Mouse (Mus musculus): ENCODE data around the gene Lmf2.

Lmf2 gene

DNA sequence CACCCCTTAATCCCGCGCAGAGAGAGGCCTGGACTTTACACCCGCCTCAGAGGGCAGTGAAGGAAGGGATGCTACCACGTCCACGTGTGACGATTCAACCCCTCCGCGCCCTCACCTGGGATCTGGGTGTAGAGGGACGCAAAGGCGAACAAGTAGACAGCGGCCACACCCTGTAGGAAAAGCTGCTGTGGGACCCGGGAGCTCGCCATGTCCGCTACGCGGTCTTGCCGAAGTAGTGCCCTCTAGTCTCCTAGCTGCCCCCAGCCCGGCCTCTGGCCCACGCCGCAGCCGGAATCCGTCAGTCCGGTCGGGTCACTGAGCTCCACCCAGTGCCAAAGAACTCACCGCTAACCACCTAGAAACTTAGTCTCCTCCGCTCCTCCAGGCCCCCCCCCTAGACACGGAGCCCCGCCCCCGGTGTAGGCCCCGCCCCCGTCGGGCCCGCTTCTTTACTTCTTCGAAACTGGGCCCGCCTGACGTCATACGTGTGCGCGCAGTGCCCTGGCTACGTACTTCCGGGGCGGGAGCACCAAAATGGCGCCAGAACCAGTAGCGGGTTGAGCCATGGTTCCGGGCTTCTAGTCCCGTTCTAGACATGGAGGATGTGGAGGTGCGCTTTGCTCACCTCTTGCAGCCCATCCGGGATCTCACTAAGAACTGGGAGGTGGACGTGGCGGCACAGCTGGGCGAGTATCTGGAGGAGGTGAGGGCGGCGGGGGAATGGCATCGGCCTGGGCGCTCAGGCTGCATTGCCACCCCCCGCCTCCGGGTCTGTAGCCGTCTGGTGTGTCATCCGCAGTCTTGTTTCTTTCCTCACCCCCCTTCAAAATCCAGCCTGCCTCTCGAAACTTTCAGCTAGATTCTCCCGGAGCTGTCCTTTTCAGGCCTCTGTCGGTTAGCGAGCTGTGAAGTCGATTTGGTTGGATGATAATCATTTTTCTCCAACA lies at the start of gene Lmf2, which contains the start of gene Ncaph2:
Gene Lmf2 (minus strand): TSS at position 419 of the 947 bp plus-strand sequence.
Gene Ncaph2 (plus strand): TSS at position 479 of the 947 bp plus-strand sequence.
- peak; percentile 95 for DNase-seq

DNA sequence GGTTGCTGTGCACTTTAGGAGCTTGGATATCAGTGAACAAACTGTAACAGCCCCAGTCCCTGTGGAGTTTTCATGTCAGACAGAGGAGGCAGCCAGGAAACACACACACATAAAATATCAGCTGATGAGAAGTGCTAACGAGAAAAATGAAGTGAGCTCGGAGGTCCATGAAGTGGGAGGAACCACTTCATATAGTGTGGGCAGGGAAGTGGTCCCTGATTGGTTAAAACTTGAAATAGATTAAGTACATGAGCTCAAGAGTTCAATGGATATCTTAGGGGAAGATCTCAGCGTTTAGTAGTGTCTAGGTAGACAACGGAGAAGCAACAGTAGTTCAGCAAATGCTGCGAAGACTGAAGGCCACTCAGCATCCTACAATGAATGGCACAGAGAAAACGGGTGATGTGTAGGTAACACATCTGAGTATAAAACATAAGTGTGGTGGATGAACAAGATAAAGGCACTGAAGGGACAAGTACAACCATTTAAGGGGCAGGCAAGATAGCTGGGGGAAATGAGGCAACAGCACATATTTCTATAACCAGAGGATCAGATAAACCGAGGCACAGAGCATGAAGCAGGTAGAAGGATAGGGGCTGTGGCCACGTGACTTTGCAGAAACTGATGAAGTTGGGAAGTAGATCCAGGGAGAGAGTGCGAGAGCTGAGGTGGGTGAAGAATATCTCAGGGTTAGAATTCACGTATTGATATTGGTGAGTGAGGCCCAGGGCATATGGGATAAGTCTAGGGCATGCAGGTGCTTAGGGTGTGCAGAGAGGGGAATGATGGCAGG lies 49.6 kb upstream of the Lmf2 start:
- no peak for DNase-seq

DNA sequence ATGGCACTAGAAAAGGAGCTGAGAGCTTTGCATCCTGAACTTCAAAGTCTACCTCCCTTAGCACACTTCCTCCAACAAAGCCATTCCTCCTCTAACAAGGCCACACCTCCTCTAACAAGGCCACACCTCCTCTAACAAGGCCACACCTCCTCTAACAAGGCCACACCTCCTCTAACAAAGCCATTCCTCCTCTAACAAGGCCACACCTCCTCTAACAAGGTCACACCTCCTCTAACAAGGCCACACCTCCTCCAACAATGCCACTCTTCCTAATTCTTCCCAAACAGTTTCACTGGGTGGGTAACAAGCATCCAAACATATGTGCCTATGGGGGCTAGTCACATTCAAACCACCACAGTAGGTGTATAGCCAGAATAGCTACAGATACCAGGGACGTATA lies 47.0 kb upstream of the Lmf2 start:
- no peak for DNase-seq

DNA sequence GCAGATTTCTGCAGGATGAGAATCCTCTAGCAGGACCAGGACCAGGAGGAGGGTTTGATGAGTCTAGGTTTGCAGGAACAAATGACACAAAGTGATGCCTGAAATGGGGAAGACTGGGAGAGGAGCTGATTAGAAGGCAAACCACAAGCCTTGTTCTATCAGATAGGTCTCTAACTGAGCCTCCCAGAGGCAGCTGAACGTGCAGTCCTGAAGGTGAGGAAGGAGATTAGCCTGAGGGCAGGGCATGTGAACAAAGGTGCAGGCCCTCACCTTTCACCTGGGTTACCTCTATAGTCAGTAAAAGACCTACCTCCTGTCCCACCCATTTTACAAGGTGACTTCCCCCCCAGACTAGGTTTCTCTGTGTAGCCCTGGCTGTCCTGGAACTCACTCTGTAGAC lies 44.3 kb upstream of the Lmf2 start:
- DNase-seq, result no peak

DNA sequence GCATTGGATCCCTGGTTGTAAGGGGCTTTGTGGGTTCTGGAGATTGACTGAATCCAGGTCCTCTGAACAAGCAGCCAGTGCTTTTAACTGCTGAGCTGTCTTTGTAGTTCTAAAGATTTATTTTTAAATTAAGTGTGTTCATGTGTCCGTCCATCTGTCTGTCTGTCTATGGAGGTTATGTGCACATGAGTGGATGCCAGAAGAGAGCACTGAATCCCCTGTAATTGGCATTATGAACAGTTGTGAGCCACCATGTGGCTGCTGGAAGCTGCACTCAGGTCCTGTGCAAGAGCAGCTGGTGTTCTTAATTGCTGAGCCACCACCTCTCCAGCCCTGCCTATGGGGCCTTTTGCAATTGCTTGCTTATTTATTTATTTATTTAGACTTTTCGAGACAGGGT lies 42.7 kb upstream of the Lmf2 start:
- no peak for DNase-seq

DNA sequence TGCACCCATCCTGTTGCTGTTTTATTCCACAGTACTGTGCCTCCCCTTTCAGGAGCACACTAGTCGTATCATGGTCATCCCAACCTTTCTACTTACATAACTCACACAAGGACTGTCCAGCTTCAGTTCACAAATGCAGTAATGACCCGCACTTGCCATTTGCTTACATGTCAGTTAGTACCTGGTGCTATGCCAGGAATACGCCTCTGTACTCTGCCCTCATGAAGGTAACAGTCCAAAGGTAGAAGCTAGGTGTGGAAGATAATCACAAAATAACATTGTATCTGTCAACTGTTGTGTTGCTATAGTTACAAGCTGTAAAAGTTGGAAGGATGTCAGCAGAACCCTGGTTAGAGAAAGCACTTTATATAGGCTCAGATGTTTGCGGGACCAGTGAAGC lies 41.4 kb upstream of the Lmf2 start:
- DNase-seq, result no peak

DNA sequence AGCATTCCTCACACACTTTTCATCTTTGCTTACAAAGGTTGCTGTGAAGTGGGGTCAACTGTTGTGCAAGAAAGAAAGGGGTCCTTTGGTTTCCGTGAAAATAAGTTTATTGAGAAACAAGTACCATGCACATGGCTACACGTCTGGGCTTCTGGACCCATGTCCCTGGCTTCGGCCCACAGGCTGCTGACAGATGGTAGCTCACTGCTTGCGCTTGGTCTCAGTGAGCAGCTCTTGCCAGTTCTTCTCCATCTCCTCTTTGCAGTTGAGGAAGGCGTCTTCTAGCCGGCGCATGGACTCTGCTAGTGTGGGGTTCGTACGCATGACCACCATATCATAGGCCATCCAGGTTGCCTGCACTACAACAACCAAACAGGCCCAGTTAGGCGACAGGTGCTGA lies 34.6 kb upstream of the Lmf2 start:
- DNase-seq, result peak; percentile 50 to 60

DNA sequence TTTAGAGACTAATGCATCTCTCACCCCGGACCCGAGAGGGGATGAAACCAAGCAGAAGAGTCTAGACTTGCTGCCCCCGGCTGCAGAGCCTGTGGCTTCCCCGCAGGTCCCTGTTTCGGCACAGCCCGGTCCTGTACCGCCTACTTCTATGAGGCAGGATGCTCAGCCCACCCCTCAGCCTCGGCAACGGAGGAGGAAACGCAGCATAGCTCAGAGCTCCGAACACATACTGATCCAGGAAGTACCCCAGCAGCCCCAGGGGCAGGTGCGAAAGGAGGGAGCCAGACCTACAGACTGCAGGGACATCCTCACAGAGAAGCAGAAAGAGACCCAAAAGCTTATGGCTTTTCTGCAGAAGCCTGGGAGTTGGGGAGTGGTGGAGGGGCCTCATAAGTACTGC lies 31.7 kb upstream of the Lmf2 start:
- no peak for DNase-seq

DNA sequence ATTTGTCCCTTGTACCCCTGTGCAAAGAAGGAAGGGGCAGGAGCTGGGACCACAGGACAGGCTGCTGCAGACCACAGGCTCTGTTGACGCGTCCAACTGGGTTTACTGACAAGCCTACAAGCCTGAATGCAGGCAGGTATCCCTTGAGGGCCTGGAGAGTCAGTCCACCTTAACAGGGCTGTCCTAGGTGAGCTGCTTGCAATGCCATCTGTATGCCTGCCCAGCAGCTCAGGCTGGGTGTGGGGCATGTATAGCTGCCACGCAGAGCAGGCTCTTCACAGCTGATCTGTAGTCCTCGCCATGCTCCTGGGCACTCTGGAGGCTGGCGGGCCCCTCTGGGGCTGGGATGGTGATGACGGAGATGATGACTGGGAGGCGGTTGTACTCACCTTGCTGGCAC lies 29.2 kb upstream of the Lmf2 start, which contains the start of gene Klhdc7b:
Gene Klhdc7b (plus strand): TSS at position 301 of the 400 bp plus-strand sequence.
- no peak for DNase-seq

DNA sequence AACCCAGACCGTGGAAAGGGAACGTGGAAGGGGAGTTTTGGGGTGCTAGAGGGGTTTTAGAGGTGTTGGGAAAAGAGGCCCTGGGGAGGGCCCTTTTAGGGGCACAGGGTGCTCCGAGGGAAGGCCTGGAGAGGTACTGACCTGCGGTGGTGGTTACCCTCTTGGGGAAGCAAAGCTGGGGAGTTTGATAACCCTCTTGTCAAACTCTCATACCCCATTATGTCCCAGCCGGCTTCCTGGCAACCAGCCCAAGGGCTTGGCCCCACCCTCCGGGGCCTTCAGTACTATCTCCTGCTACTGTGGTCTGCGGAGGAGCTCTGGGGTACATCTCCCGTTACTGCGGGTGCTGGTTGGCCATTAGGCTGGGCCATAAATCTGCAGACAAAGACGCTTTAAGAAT lies 24.0 kb upstream of the Lmf2 start:
- peak; percentile 60 to 69 for DNase-seq

DNA sequence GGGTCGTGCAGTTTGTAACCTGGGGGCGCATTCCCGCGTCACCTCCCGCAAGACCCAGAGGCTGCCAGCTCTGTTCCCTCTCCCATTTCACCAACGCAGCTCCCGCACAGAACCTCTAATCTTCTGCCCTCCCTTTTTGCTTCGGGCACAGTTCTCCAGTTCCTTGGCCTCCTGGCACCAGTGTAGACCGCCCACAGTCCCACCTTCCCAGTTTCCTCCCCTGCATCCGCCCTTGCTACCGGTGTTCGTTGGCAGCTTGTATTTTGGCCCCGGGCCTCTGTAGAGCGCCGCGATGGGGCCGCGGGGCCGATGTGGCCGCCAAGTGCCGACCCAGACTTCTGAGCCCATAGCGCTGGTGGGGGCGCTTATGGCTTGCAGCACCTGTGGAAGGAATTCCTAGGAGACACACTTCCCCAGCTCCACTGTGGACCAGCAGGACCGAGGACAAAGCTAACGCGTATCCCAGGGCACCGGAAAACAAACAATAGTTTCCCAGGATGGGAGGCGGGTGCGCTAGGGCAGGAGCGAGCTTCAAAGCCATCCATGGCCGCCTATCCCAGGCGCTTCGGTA lies 23.5 kb upstream of the Lmf2 start, which contains the start of gene Odf3b:
Gene Odf3b (minus strand): TSS at position 452 of the 571 bp plus-strand sequence.
- peak; percentile 84 to 88 for DNase-seq

DNA sequence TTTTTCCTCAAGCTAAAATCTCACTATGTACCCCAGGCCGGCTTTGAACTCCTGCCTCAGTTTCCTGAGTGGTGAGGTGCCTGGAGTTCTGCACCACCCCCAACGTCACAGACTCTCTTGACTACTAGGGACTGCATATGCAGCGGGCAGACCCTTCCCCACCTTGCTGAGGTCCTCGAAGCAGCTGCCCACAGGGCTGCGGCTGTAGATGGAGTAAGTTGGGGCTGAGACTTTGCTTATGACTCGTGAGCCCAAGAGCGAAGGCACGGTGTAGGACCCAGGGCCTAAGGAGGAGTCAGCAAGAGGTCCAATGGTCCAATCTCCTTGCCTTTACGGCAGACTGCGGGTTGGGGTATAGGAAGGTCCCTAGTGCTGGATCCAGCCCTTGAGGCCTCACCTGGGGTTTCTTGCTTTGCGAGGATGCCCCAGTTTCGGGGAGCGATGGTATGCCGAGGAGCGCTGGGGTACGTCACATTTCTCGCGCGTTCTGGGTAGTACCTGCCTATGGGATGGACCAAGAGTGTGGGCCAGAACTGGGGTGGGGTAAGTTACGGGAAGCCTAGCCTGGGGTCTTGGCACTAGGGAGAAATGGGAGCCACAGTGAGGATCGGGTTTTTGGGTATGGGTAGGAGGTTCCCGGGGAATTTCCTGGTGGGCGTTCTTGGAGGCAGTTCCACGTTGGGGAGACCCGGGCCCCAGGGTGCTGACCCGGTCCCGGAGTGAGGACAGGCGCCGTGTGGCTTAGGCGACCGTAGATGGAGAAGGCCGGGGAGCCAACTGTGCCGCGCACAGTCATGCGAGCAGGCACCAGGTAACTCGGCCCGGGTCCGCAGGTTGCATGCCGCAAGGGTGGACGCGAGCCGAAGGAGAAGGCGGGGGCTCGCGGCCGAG lies 22.7 kb upstream of the Lmf2 start:
- DNase-seq, result peak in 1 of 2 experiments; percentile 50

DNA sequence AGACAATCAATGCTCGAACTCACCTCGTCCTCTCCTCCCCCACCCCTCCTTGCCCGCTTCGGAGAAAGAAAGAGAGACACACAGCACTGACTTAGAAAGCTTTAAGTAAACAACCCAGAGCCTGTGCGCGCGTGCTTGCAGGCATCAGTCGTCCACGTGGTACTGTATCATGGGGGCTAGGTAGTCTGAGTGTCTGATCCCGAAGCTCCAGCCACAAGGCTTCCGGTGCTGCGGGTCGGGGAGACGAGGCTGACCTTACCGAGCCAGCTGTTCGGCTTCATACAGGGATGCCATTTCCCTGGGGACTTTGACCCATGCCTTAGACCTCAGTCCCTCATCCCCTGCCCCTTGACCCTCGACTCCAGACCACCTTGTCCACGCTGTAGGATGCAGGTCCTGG lies 21.9 kb upstream of the Lmf2 start:
- DNase-seq, result peak in 1 of 2 experiments; percentile 11

DNA sequence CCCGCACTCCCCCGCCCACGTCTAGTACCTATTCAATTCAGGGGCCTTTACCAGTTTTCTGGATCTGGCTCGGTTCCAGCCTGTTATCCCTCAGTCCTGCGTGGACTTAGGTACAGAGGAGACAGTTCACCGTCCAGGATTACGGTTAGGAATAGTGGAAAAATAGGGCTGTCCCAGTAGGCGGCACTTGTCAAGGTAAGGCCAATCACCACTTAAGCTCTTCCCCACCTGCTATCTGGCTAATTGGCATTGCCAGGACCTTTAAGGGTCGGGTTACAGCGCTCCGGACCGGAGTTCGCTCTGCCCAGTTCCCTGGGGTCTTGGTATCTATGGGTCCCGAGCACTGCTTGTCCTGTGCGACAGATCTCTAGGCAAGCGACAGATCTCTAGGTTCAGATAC lies 21.5 kb upstream of the Lmf2 start, which contains the start of gene Tymp:
Gene Tymp (minus strand): TSS at position 83 of the 400 bp plus-strand sequence.
- DNase-seq, result peak in 1 of 2 experiments; percentile 8

DNA sequence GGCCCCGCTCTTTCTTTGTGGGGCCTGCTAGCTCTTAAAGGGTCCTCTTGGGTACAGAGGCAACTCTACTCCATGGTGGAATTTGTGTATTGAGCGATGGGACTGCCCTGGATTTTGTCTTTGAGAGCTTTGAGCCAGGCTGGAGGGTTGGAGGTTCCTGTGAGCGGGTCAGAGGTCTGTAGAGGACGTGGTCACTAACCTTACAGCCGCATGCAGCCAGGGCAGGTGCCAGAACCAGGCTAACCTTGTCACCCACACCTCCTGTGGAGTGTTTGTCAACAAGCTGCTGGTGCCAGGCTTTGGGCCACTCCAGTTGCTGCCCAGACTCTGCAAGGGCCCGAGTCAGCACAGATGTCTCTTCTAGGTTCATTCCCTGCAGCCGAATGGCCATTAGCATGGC lies 20.6 kb upstream of the Lmf2 start:
- peak in 1 of 2 experiments; percentile 14 for DNase-seq

DNA sequence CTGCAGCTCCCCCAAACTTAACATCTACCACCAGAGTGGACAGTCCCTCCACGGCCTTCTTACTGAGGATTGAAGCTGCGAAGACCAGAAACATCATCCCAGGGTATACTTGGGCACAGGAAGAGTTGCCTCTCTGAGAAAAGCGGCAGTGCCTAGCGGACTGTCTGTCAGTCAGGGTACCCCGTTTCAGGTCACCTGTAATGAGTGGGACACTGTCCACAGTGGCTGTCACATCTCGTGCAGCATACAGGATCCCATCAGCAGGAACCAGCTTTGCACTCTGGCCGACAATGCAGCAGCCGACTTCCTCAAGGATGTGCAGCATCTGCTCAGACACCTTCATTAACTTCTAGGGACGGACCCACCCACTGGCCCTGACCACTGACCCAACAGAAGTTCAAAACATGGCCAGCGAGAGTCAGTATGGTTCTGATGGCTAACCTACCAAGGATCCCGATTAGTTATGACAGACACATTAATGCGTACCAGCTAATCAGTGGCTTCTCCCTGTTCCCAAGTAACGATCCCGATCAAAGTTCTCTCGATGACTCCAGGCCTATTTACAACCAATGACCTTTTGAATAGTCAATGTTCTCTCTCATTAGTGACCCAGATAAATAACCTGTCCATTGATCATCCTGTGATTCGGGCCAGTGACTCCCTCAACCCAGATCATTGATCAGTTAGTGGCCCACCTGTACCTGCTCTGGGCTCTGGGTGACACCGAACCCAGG lies 19.5 kb upstream of the Lmf2 start:
- DNase-seq, result peak in 1 of 2 experiments; percentile 14

DNA sequence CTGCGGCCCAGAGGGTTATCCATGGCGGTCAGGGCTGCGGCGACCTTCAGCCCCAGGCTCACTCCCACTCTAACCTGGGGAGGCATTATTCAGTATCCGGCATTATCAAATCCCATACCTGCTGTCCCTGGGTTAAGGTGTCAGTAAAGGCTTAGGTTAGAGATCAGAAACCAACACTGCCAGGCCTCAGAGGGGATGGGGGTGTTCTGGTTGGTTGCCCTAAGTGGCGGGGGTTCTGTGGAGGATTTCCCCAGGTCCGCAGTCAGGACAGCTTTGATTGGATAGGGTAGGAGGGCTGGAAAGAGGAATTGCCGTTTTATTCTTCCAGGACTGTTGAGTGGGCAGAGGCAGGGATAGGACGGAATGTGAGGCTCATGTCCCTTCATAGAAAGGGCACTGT lies 18.9 kb upstream of the Lmf2 start:
- peak in 1 of 2 experiments; percentile 5 for DNase-seq

DNA sequence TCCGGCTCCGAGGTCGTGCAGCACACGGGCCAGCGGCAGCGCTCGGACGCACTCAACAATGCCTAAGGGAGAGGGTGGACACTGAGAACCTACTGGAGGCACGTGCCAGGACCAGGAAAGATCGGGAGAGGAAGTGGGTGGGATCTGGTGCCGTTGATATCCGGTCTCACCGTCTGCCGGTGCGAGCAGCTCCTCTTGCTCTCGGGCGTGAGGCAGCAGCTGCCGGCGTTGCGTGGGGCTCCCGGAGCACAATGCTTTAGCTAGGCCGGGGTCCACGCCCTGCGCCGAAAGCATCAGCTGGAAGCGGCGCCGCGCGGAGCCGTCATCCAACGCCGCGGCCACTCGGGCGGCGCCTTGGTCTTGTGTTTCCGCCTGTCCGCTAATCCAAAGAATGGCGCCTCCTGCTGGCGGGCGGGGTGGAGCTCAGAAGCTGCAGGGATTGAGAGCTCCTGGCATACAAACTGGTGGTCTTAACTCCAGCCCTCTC lies 18.3 kb upstream of the Lmf2 start, which contains the start of gene Sco2:
Gene Sco2 (minus strand): TSS at position 85 of the 487 bp plus-strand sequence.
- peak; percentile 96 to 98 for DNase-seq

DNA sequence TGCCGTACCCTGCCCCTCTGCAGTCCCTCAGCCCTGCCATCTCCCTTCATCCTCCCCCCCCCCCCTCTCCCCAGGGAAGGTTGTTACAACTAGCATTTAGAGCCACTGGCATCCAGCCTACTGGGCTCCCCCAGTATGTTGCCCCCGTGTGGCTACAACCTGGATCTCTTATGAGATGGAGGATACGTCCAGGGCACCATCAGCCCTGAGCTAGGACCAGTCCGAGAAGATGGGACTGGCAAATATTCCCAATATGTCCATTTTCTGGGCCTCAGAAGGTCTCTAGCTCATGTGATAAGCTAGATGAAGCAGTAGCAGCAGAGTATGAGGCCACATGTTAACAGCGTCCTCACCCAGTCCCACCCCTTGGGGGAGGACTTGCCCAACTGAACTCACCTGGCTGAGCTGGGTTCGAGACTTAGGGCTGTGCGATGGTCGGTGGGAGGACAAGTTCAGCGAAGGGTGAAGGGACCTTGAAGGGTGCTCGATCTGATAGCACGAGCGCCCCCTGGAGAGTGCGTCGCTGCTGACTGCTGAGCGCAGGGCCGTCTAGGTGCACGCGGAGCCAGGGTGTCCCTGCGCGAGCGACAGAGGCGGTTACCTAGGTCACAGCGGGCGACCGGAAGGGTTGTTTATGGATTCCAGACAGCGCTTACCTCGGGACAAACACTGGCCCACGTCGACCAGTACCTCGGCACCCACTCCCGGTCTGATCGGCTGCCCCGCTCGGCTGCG lies 17.7 kb upstream of the Lmf2 start:
- DNase-seq, result peak; percentile 79 to 83

DNA sequence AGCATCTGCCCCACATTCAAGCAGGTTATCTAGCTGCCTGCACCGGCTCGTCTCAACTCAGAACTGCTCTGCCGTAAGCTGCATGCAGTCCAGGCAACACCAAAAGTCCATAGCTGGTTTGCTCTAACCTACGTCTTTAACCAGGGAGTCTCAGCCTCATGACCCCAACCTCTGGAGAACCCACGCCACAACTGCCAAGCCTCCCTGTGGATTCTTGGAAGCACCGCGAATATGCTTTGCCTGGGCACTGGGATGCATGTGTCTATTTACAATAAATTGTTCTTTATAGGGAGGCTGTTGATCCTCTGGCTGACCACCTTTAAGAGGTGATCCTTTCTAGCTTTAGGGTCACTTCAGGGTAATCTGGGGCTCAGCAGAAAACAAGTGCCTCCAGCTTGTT lies 17.1 kb upstream of the Lmf2 start:
- peak in 1 of 2 experiments; percentile 8 for DNase-seq

Data from cerebellum, postnatal 36 days (tissue).